Mouse (Mus musculus): ENCODE data around the gene Sema4a. TPM values are rescaled to one million over a fixed set of nuclear protein-coding genes. Genes with fewer than 3 reads are reported as not detected.

Sema4a gene
- polyA plus RNA-seq, 1 experiment from 2014 or later: 28.8 TPM

- H3K9me3 ChIP-seq: no peaks in the 10 kb centered on the region
- H3K4me1 ChIP-seq (replicated peaks): 0 out of 2 replicates have a peak, but pooled peaks cover 3% of the 10 kb centered on the region
- H3K4me3 ChIP-seq (replicated peaks): no peak overlapping the region
- H3K27ac ChIP-seq: no peak overlapping the region
- 29% methylated on average over 16 of the region's 16 CpGs for WGBS
- H3K9ac ChIP-seq (replicated peaks): peak overlapping the region; percentile 5; the same call in 1 of the 2 replicates
- H3K36me3 ChIP-seq: no peaks in the 10 kb centered on the region
- no peak overlapping the region for H3K4me2 ChIP-seq (replicated peaks)
- 0 out of 2 replicates have a peak, but pooled peaks cover 9% of the 10 kb centered on the region for H3K27me3 ChIP-seq
- peak; percentile 94 for ATAC-seq
These were observed 6.3 kb upstream of the Sema4a start for GRCm38 (mm10) chr3:88467116-88467824.

DNA sequence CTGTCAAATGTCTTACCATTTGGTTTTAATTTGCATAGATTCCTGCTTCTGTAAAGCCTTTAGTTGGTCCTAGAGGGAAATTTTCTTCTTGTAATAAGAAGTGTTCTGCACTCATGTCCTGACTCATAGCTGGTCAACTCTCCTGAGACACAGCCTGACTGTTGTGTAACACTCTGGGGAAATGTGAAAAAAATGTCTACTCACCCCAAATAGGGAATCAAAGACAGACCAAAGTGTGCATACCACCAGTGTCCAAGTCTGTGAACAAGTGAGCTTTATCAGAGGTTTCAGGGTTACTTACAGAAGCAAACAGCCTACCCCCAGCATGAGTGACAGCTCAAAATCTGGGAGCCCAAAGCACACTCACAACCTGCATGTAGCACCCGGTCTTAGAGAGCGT, 4.1 kb upstream of the Sema4a start:
- Histone ChIP-seq H3K4me1 (replicated peaks) (peaks cover 8% of the 10 kb centered on the region), H3K9me3 (no peaks in the 10 kb centered on the region), H3K4me3 (replicated peaks) (no peak overlapping the region), H3K9ac (replicated peaks) (no peak overlapping the region), H3K36me3 (no peaks in the 10 kb centered on the region), H3K27ac (no peak overlapping the region), H3K27me3 (0 out of 2 replicates have a peak, but pooled peaks cover 15% of the 10 kb centered on the region), H3K4me2 (replicated peaks) (no peak overlapping the region)
- ATAC-seq: no peak
- WGBS: 92% methylated on average over 2 of the region's 2 CpGs

DNA sequence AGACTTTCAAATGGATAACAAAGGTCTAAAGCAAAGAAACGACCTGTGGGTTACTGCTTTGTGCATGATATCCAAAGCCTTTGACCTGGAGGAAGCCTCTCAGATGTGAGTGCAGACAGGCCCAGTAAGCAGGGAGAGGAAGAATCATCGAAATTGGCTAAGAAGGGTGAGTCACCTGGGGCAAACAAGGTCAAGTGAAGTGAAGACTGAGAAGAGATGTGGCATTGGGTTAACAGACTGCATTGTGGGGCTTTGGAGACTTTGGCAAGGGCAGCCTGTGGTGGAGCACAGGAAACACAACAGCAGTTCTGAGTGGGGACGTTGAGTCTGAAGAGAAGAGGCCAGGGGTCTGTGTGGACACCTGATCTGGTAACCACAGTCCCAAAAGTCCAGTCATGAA, 3.4 kb upstream of the Sema4a start:
- Histone ChIP-seq H3K27ac (no peak overlapping the region), H3K4me3 (replicated peaks) (no peak overlapping the region), H3K36me3 (no peaks in the 10 kb centered on the region), H3K4me2 (replicated peaks) (no peak overlapping the region), H3K4me1 (replicated peaks) (peaks cover 10% of the 10 kb centered on the region), H3K9me3 (no peaks in the 10 kb centered on the region), H3K27me3 (0 out of 2 replicates have a peak, but pooled peaks cover 19% of the 10 kb centered on the region), H3K9ac (replicated peaks) (no peak overlapping the region)
- ATAC-seq: no peak
- WGBS: 55% methylated on average over 3 of the region's 3 CpGs

DNA sequence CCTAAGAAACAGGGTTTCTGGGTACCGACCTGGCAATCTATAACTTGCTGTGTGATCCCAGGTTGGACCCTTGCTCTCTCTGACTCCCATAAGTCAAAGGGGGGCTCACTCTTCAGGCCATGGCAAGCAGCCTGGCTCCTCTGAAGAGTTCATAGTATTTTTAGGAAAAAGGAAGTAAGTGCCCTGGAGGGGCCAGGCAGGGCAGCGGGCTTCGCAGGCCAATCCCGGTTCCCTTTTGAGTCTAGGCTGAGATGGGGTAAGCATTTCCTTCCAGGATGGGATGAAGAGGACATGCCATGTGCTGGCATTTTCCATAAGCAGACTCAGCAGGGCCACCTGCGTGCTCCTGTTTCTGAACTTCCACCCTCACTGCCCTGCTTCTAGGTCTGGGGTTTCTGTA, 953 bp downstream of the Sema4a start:
- 0 out of 2 replicates have a peak overlapping the region, but pooled peaks have one; percentile 39 for H3K9ac ChIP-seq (replicated peaks)
- H3K27me3 ChIP-seq: 0 out of 2 replicates have a peak, but pooled peaks cover 11% of the 10 kb centered on the region
- no peak overlapping the region for H3K4me3 ChIP-seq (replicated peaks)
- 87% methylated on average over 5 of the region's 5 CpGs for WGBS
- no peak overlapping the region for H3K4me2 ChIP-seq (replicated peaks)
- ATAC-seq: no peak
- H3K36me3 ChIP-seq: no peaks in the 10 kb centered on the region
- no peaks in the 10 kb centered on the region for H3K9me3 ChIP-seq
- peak overlapping the region; percentile 9; the same call in 1 of the 2 replicates for H3K27ac ChIP-seq
- peaks cover 44% of the 10 kb centered on the region for H3K4me1 ChIP-seq (replicated peaks)

- WGBS: under 1% methylated on average over 14 of the region's 14 CpGs
- peaks cover 5% of the 10 kb centered on the region for H3K36me3 ChIP-seq
- no peaks in the 10 kb centered on the region for H3K9me3 ChIP-seq
- 0 out of 2 replicates have a peak, but pooled peaks cover 11% of the 10 kb centered on the region for H3K27me3 ChIP-seq
- H3K4me2 ChIP-seq (replicated peaks): peak overlapping the region; percentile 72
- H3K27ac ChIP-seq: peak overlapping the region; percentile 88
- H3K4me3 ChIP-seq (replicated peaks): peak overlapping the region; percentile 49
- peak; percentile 89 for ATAC-seq
- peak overlapping the region; percentile 77 for H3K9ac ChIP-seq (replicated peaks)
- H3K4me1 ChIP-seq (replicated peaks): peaks cover 44% of the 10 kb centered on the region
These were observed 2.2 kb downstream of the Sema4a start for GRCm38 (mm10) chr3:88458778-88459219.

- Histone ChIP-seq H3K4me1 (replicated peaks) (peaks cover 44% of the 10 kb centered on the region), H3K36me3 (peaks cover 22% of the 10 kb centered on the region), H3K4me2 (replicated peaks) (peak overlapping the region; percentile 72), H3K9me3 (no peaks in the 10 kb centered on the region), H3K27ac (peak overlapping the region; percentile 41), H3K9ac (replicated peaks) (peak overlapping the region; percentile 77), H3K4me3 (replicated peaks) (peak overlapping the region; percentile 49), H3K27me3 (0 out of 2 replicates have a peak, but pooled peaks cover 11% of the 10 kb centered on the region)
- 80% methylated on average over 7 of the region's 7 CpGs for WGBS
- ATAC-seq: no peak
These were observed 4.0 kb downstream of the Sema4a start for GRCm38 (mm10) chr3:88456746-88457532.

DNA sequence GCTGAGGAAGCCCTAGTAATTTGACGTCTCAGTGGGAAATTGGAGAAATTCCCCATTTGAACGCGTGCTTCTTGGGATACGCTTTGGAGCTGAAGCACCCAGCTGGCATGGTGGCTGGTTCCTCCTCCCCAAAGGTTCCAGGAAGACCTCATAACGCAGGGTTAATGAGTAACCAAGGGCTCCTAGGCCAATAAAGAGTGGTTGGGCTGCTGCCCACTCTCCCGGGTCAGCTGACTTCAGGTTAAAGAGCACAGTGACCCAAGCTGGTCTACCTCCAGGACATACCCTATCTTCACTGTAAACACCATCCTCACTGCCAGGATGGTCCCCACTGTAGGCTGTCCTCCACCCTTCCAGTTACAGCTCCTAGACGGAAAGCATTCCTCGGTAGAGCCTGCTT, 4.7 kb downstream of the Sema4a start:
- Histone ChIP-seq H3K4me1 (replicated peaks) (peaks cover 44% of the 10 kb centered on the region), H3K9me3 (no peaks in the 10 kb centered on the region), H3K27ac (no peak overlapping the region), H3K9ac (replicated peaks) (peak overlapping the region; percentile 77; the same call in 1 of the 2 replicates), H3K4me2 (replicated peaks) (peak overlapping the region; percentile 72), H3K36me3 (peaks cover 28% of the 10 kb centered on the region), H3K4me3 (replicated peaks) (no peak overlapping the region), H3K27me3 (0 out of 2 replicates have a peak, but pooled peaks cover 10% of the 10 kb centered on the region)
- 94% methylated on average over 8 of the region's 8 CpGs for WGBS
- ATAC-seq: no peak

- peak overlapping the region; percentile 25; the same call in 1 of the 2 replicates for H3K9ac ChIP-seq (replicated peaks)
- H3K27ac ChIP-seq: no peak overlapping the region
- H3K4me2 ChIP-seq (replicated peaks): no peak overlapping the region
- no peak for ATAC-seq
- H3K4me3 ChIP-seq (replicated peaks): no peak overlapping the region
- H3K9me3 ChIP-seq: no peaks in the 10 kb centered on the region
- WGBS: 84% methylated on average over 18 of the region's 18 CpGs
- H3K36me3 ChIP-seq: peaks cover 34% of the 10 kb centered on the region
- H3K4me1 ChIP-seq (replicated peaks): peaks cover 39% of the 10 kb centered on the region
- 0 out of 2 replicates have a peak, but pooled peaks cover 7% of the 10 kb centered on the region for H3K27me3 ChIP-seq
These were observed 5.3 kb downstream of the Sema4a start for GRCm38 (mm10) chr3:88455588-88456264.

DNA sequence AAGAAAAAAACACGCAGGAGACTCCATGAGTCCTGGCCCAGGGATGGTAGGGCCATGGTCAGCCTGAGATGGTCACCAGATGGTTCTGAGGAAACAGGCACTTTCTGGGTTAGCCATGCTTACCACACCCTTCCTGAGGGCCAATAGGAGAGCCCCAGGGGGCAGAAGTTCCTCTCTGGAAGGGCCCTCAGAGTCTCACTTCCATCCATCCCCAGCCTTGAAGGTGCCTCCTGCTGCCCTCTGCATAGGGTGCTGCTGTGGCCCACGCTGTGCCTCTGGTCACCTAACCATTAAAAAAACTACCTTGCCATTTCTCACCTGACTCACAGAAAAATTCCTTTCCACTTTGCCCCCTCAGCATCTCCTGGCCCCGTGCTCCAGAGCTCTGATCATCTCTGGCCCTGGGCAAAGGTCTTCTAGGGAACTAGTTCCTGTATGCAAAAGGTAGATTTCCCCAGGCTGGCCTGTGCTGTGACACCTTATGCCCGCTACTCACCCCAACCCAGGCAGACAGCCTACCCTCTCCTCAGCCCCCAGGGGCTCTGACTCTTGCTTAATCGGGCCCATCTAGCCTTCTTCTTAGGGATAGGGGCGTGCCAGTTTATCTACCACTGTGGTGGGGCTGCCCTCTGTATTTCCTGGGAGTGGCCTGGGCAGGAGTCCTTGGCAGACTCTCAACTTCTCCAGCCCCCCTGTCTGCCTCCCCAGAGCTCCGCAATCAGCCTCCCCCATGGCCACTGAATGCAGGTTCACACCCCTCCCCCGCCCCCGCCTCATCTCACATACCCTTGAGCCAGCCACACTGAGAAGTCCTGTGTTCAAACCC, 6.0 kb downstream of the Sema4a start:
- Histone ChIP-seq H3K9ac (replicated peaks) (peak overlapping the region; percentile 25), H3K27ac (no peak overlapping the region), H3K27me3 (0 out of 2 replicates have a peak, but pooled peaks cover 3% of the 10 kb centered on the region), H3K4me3 (replicated peaks) (no peak overlapping the region), H3K9me3 (no peaks in the 10 kb centered on the region), H3K36me3 (peaks cover 41% of the 10 kb centered on the region), H3K4me1 (replicated peaks) (peaks cover 43% of the 10 kb centered on the region), H3K4me2 (replicated peaks) (no peak overlapping the region)
- no peak for ATAC-seq
- 58% methylated on average over 9 of the region's 9 CpGs for WGBS

- Histone ChIP-seq H3K27ac (no peak overlapping the region), H3K27me3 (no peaks in the 10 kb centered on the region), H3K9me3 (no peaks in the 10 kb centered on the region), H3K4me1 (replicated peaks) (peaks cover 44% of the 10 kb centered on the region), H3K9ac (replicated peaks) (no peak overlapping the region), H3K36me3 (peaks cover 51% of the 10 kb centered on the region), H3K4me3 (replicated peaks) (no peak overlapping the region), H3K4me2 (replicated peaks) (no peak overlapping the region)
- no peak for ATAC-seq
- WGBS: 78% methylated on average over 8 of the region's 8 CpGs
These were observed 7.0 kb downstream of the Sema4a start for GRCm38 (mm10) chr3:88453986-88454385.

GRCm38 (mm10) chr3:88453369-88453768, 7.6 kb downstream of the Sema4a start:
- peaks cover 43% of the 10 kb centered on the region for H3K4me1 ChIP-seq (replicated peaks)

More at GRCm38 (mm10) chr3:88453369-88453768, 7.6 kb downstream of the Sema4a start:
- Histone ChIP-seq H3K4me3 (replicated peaks) (no peak overlapping the region), H3K4me2 (replicated peaks) (no peak overlapping the region), H3K27ac (no peak overlapping the region), H3K9ac (replicated peaks) (no peak overlapping the region), H3K27me3 (no peaks in the 10 kb centered on the region), H3K36me3 (peaks cover 57% of the 10 kb centered on the region), H3K9me3 (no peaks in the 10 kb centered on the region)
- 73% methylated on average over 8 of the region's 8 CpGs for WGBS
- no peak for ATAC-seq
